Mouse (Mus musculus): ENCODE data around the gene Fbxl7. TPM values are rescaled to one million over a fixed set of nuclear protein-coding genes. Genes with fewer than 3 reads are reported as not detected.

The Fbxl7 gene
- polyA plus RNA-seq, 1 experiment from 2014 or later, result 3.6 TPM

GRCm38 (mm10) chr15:26717952-26718351 is 177.4 kb downstream of the Fbxl7 start:
- Histone ChIP-seq H3K4me2 (replicated peaks; ENCODE audit: low read depth) (no peak overlapping the region), H3K9me3 (ENCODE audit: control insufficient read depth) (no peaks in the 10 kb centered on the region), H3K27ac (ENCODE audit: low read depth, low read length) (no peak overlapping the region), H3K4me3 (ENCODE audit: low read depth, low read length) (no peak overlapping the region), H3K4me1 (replicated peaks; ENCODE audit: control insufficient read depth, insufficient read depth, low read length) (no peaks in the 10 kb centered on the region), H3K27me3 (replicated peaks; ENCODE audit: control insufficient read depth, insufficient read depth, low read length) (no peaks in the 10 kb centered on the region), H3K9ac (ENCODE audit: low read depth, low read length) (no peak overlapping the region), H3K36me3 (ENCODE audit: control insufficient read depth, insufficient read depth) (no peaks in the 10 kb centered on the region)
- TF ChIP-seq CTCF (IDR thresholded peaks at IDR 0.05; ENCODE audit: low read depth), result no peak
- WGBS, result 49% methylated on average over 7 of the region's 7 CpGs
- no peak for ATAC-seq

GRCm38 (mm10) chr15:26716181-26716580 is 179.2 kb downstream of the Fbxl7 start:
- no peak for TF ChIP-seq CTCF (IDR thresholded peaks at IDR 0.05; ENCODE audit: low read depth)
- 85% methylated on average over 2 of the region's 2 CpGs for WGBS
- ATAC-seq, result no peak
- Histone ChIP-seq H3K27me3 (replicated peaks; ENCODE audit: control insufficient read depth, insufficient read depth, low read length) (no peaks in the 10 kb centered on the region), H3K4me3 (ENCODE audit: low read depth, low read length) (no peak overlapping the region), H3K9me3 (ENCODE audit: control insufficient read depth) (no peaks in the 10 kb centered on the region), H3K27ac (ENCODE audit: low read depth, low read length) (no peak overlapping the region), H3K9ac (ENCODE audit: low read depth, low read length) (no peak overlapping the region), H3K4me2 (replicated peaks; ENCODE audit: low read depth) (no peak overlapping the region), H3K36me3 (ENCODE audit: control insufficient read depth, insufficient read depth) (no peaks in the 10 kb centered on the region), H3K4me1 (replicated peaks; ENCODE audit: control insufficient read depth, insufficient read depth, low read length) (no peaks in the 10 kb centered on the region)

- H3K36me3 ChIP-seq (ENCODE audit: control insufficient read depth, insufficient read depth), result no peaks in the 10 kb centered on the region
- WGBS, result 56% methylated on average over 5 of the region's 5 CpGs
- H3K4me1 ChIP-seq (replicated peaks; ENCODE audit: control insufficient read depth, insufficient read depth, low read length), result no peaks in the 10 kb centered on the region
- no peak overlapping the region for H3K4me2 ChIP-seq (replicated peaks; ENCODE audit: low read depth)
- no peak for TF ChIP-seq CTCF (IDR thresholded peaks at IDR 0.05; ENCODE audit: low read depth)
- H3K9ac ChIP-seq (ENCODE audit: low read depth, low read length), result no peak overlapping the region
- H3K27ac ChIP-seq (ENCODE audit: low read depth, low read length), result no peak overlapping the region
- H3K4me3 ChIP-seq (ENCODE audit: low read depth, low read length), result no peak overlapping the region
- H3K9me3 ChIP-seq (ENCODE audit: control insufficient read depth), result no peaks in the 10 kb centered on the region
- ATAC-seq, result no peak
- no peaks in the 10 kb centered on the region for H3K27me3 ChIP-seq (replicated peaks; ENCODE audit: control insufficient read depth, insufficient read depth, low read length)
These were observed 179.7 kb downstream of the Fbxl7 start for GRCm38 (mm10) chr15:26715635-26716034.

GRCm38 (mm10) chr15:26712271-26712670 is 183.1 kb downstream of the Fbxl7 start:
- WGBS, result 77% methylated on average over 7 of the region's 7 CpGs
- H3K9ac ChIP-seq (ENCODE audit: low read depth, low read length), result no peak overlapping the region
- H3K9me3 ChIP-seq (ENCODE audit: control insufficient read depth), result no peaks in the 10 kb centered on the region
- H3K4me2 ChIP-seq (replicated peaks; ENCODE audit: low read depth), result no peak overlapping the region
- no peaks in the 10 kb centered on the region for H3K36me3 ChIP-seq (ENCODE audit: control insufficient read depth, insufficient read depth)
- no peaks in the 10 kb centered on the region for H3K27me3 ChIP-seq (replicated peaks; ENCODE audit: control insufficient read depth, insufficient read depth, low read length)
- no peak overlapping the region for H3K4me3 ChIP-seq (ENCODE audit: low read depth, low read length)
- H3K4me1 ChIP-seq (replicated peaks; ENCODE audit: control insufficient read depth, insufficient read depth, low read length), result no peaks in the 10 kb centered on the region
- no peak overlapping the region for H3K27ac ChIP-seq (ENCODE audit: low read depth, low read length)
- ATAC-seq, result no peak
- no peak for TF ChIP-seq CTCF (IDR thresholded peaks at IDR 0.05; ENCODE audit: low read depth)

GRCm38 (mm10) chr15:26704966-26705365 is 190.4 kb downstream of the Fbxl7 start:
- no peak for TF ChIP-seq CTCF (IDR thresholded peaks at IDR 0.05; ENCODE audit: low read depth)
- Histone ChIP-seq H3K9ac (ENCODE audit: low read depth, low read length) (no peak overlapping the region), H3K36me3 (ENCODE audit: control insufficient read depth, insufficient read depth) (no peaks in the 10 kb centered on the region), H3K27ac (ENCODE audit: low read depth, low read length) (no peak overlapping the region), H3K4me3 (ENCODE audit: low read depth, low read length) (no peak overlapping the region), H3K27me3 (replicated peaks; ENCODE audit: control insufficient read depth, insufficient read depth, low read length) (no peaks in the 10 kb centered on the region), H3K4me2 (replicated peaks; ENCODE audit: low read depth) (no peak overlapping the region), H3K9me3 (ENCODE audit: control insufficient read depth) (no peaks in the 10 kb centered on the region), H3K4me1 (replicated peaks; ENCODE audit: control insufficient read depth, insufficient read depth, low read length) (no peaks in the 10 kb centered on the region)
- 46% methylated on average over 2 of the region's 2 CpGs for WGBS
- no peak for ATAC-seq

- Histone ChIP-seq H3K9me3 (ENCODE audit: control insufficient read depth) (no peaks in the 10 kb centered on the region), H3K36me3 (ENCODE audit: control insufficient read depth, insufficient read depth) (no peaks in the 10 kb centered on the region), H3K4me2 (replicated peaks; ENCODE audit: low read depth) (no peak overlapping the region), H3K27me3 (replicated peaks; ENCODE audit: control insufficient read depth, insufficient read depth, low read length) (no peaks in the 10 kb centered on the region), H3K9ac (ENCODE audit: low read depth, low read length) (no peak overlapping the region), H3K27ac (ENCODE audit: low read depth, low read length) (no peak overlapping the region), H3K4me3 (ENCODE audit: low read depth, low read length) (no peak overlapping the region), H3K4me1 (replicated peaks; ENCODE audit: control insufficient read depth, insufficient read depth, low read length) (no peaks in the 10 kb centered on the region)
- no peak for ATAC-seq
- TF ChIP-seq CTCF (IDR thresholded peaks at IDR 0.05; ENCODE audit: low read depth), result no peak
- 74% methylated on average over 6 of the region's 6 CpGs for WGBS
These were observed 192.1 kb downstream of the Fbxl7 start for GRCm38 (mm10) chr15:26703156-26703840.
